Mouse (Mus musculus) megakaryocyte progenitor cell, adult 5-6 weeks (primary cell): ENCODE measurements around the gene Plcb2. TPM values are rescaled to one million over a fixed set of nuclear protein-coding genes. Genes with fewer than 3 reads are reported as not detected.

Experiments used
- ATAC-seq: replicated peaks from 2 replicates; pipeline ENCODE4 v1.8.0; 2016; ENCODE audit warnings: mild to moderate bottlenecking, moderate TSS enrichment, inconsistent platforms; ENCODE audit not compliant: poor library complexity
- total RNA-seq, 2 experiments: library from RNA; stranded (forward) in 1 of 2; stranded (reverse) in 1 of 2; fragments of 157-497, 149-512 nt in 1 of 2; fragments of 200-1000 nt in 1 of 2; gene quantifications; 2 replicates each; pipeline versions ENCODE4 v1.2.3 to v1.2.4; 2015 to 2017

The Plcb2 gene
- total RNA-seq, 2 experiments from 2014 or later, result 61.1 to 80.9 TPM

DNA sequence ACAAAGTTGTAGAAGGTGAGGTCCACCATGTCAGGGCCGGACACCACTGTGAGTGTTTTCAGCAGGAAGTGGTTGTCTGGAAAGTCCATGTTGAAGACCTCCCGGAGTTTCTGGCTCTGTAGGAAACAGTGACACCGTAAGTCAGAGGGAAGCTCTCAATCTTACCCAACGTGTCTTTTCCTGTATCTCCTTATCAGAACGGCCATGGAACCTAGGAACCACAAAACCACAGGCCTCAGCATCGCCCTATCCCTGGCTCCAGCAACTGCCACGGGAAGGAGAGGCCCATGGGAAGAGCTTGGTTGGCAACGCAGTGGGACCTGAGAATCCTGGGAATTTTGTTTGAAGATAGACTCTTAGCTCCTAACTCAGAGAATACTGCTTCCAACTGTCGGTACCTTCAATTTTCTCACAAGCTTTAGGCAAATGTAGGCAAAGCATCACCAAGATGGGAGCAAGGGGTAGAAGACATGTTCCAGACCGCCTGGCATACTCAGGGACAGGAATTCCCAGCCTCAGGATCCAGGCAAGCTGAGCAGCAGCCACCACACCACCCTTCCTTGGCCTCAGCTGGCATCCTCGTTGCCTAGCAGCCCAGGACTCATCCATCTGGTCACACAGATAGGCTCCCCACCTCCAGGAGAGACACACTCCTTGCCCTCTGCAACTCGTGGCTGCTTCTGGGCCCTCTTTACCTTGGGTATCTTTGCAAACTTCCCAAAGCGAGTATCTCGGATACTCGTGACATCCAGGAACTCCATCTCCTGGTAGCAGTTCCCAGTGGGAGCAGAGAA, 4.3 kb downstream of the Plcb2 start:
- ATAC-seq, result peak; percentile 55

DNA sequence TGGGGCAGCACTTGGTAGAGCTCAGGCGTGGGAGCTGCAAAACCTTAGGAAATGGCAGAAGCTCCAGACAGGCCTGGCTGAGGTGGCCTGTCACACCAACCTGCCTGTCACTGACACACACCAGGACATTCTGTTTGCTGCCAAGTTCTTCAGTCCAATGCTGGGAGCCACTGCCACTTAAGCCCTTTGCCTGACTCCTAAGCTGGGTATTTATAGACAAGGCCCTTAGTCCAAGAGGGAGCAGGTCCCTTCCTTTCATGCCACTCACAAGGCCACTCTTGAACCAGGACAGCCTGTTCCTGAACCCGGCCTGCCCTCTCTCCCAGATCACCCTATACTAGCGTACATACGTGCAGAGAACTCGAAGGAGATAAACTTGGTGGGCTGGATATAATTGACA, 11.6 kb downstream of the Plcb2 start:
- ATAC-seq, result no peak

DNA sequence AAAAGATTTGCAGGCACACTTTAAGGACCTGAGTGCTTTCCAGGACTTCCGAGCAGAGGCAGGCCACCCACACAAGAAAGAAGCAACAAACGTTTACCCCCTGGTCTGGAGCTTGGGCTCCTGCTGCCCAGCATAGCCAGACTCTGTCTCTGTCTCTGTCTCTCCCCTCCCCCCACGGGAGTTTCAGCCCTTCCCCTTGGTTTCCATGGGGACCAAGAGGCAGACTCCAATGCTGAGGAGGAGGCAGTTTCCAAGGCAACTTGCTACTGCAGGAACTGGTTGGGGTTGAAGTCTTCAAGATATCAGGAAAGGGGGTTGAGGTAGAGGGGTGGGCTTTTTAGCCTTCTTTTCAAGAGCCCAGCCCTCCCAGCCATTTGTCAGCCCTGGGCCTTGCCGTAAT, 14.0 kb downstream of the Plcb2 start:
- no peak for ATAC-seq

DNA sequence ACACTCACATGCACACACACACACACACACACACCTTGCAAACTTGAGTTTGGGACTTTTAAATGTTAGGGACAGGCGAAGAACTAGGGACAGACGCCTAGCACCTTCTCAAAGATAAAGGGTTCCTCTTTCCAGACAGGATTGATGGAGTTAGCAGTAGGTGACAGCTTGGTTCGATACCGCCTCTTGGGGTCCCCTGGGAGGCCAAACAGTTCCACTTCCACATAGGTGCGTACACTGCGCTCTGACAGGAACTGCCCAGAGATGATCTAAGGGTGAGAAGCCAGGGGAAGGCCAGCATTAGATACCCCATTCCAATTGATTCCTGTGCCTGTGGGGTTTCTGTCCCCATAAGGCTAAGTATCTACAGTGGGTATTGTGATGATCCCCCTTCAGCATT, 14.6 kb downstream of the Plcb2 start:
- no peak for ATAC-seq

DNA sequence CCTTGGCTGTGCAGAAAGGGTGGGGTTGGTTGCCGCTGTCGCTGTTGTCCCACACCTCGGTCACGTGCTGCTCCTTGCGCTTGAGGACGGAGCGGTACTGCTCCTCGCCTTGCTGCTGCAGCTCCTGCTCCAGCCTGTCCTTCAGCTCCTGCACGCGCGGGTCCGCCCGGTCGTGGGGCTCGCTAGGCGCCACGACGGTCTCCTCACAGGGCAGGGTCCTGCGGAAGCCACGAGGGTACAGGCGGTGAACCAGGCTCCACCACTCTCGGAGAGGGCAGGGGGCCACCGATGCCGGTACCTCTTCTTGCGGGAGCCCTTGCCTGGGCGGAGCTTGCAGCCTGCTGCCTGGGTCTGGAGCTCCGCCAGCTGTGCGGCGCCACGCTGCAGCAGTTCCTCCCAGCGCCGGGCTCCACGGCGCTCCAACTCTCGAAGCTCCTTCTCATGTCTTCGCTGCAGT, 17.2 kb downstream of the Plcb2 start:
- peak; percentile 45 for ATAC-seq

DNA sequence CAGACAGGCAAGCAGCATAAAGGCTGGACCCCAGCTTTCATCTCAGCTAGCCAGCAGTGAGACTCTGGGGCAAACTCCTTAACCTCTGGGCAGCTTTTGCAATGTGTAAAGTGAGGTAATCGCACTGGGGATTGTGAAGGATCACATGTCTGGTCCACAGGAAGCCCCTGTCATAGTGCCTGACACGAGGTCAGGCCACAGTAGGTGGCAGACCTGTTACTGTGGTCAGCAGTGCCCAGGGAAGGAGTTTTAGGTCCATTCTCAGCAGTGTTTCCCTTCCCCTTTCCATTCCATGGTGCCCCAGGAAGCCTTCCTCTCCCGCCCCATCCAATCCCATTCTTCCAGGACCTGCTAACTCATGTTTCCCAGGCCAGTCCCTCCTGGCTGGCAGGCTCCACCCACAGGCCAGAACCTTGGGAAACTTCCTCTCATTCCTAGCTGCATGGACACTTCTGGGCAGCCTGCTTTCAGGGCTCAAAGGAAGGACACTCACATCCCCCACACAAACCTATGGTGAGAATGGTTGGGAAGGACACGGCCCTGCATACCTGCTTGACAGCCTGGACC, 18.5 kb downstream of the Plcb2 start:
- peak; percentile 54 for ATAC-seq

DNA sequence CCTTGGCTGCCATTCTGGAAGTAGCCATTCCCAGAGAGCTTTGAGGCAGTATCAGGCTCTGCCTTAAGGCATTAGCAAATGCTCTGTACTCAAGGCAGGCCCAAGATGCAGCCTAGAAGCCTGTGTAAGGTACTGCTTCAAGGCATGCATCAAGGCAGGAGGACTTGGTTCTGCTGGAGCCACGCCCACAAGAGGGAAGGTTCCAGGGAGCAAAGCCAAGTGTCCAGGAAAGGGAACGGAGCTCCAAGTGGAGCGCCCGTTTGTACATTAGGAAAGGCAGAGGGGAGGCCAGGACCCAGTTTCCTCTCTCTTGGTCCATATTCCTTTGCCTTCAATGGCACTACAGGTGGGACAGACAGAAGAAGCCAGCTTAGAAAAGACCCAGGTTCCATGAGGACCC, 19.8 kb downstream of the Plcb2 start:
- ATAC-seq, result no peak

DNA sequence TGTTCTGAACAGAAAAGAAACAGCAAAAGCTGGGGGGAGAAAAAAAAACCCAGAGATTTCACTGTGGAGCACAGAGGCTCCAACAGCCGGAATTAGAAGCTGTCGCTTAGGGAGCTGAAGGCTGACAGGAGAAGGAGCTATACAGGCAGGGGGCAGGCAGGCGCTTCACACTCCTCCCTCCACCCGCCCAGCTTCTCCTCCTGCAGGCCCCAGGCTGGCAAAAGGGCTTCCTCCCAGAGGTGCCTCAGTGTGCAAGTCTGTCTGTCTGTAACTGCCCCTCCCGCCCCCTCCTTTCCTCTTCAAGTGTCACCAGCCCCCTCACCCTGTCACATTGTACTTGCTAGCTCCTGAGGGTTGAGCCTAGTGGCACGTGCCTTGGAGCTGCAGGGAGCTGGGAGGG, 21.8 kb downstream of the Plcb2 start:
- peak; percentile 28 for ATAC-seq

DNA sequence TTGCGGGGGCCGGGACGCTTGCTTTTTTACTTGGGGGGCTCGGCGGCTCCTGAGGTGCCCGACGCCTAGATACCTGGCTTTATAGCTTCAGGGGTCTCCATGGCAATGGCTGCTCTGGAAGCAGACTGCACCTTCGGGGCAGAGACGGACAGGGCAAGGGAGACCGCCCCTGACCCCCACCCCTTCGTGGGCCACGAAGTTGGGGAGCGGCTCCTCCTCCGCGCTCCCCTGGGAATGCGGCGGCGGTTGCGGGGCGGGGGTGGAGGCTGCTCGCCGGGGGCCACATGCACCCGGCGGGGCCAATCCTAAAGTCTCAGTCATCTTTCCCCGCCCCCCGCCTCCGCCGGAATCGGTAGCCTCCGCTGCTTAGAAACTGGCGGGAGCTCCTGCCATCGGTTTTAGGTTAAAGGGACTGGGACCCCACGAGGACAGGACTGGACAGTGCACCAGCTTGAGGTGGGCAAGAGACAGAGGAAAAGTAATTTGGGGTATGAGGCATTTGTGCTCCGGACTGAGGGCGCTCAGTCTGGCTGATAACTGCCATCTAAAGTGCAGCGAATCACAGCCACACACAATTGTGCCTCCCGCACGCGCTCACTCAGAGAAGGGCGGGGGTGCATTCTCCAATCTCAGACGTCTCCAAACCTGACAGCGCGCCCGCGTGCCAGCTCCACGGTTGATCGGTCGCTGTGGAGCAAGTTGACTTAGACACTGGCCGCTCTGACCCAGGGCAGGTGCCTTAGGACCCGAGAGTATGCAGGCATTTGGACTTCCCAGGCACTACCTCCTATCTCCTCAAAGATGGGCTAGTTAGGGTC, 24.1 kb downstream of the Plcb2 start, which contains the start of gene Ankrd63:
Gene Ankrd63, minus strand, starts transcription at position 51 of the 818 bp plus-strand sequence.
- no peak for ATAC-seq

DNA sequence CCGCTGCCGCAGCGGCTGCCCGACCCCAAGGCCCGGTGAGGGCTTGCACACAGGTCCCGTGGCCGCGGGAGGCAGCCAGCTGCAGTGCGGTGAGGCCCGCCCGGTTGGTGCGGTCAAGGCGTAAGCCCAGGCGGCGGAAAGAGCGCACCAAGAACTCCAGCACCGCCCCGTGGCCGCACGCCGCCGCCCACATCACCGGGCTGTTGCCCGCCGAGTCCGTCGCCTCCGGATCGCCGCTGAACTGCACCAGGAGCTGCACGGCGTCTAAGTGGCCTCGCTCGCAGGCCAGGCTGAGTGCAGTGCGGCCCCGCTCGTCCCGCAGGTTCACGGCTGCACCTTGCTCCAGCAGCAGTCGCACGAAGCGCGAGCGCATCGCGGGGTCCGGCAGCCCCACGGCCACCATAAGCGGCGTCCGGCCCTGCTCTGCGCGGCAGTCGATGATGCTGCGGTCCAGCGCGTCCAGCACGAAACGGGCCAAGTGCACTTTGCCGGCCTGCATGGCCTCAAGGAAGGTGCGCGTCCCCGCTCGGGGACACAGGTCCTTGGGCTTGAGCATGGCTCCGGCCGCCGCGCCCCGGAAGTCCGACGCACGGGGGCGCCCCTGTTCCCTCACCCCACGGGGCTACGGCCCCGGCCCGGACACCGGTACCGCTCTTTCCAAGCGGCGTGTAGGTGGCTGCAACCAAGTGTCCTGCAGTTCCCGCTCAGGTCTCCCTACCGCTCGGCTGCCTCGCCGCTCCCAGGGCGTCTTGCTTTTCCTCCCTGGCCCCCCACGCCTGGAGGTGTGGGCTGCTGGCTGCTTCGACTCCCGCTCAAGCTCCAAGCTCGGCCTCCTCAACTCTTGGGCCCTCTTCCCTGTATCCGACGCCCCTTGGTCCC, 25.1 kb downstream of the Plcb2 start:
- ATAC-seq, result peak; percentile 3; the same call in 1 of the 2 replicates

DNA sequence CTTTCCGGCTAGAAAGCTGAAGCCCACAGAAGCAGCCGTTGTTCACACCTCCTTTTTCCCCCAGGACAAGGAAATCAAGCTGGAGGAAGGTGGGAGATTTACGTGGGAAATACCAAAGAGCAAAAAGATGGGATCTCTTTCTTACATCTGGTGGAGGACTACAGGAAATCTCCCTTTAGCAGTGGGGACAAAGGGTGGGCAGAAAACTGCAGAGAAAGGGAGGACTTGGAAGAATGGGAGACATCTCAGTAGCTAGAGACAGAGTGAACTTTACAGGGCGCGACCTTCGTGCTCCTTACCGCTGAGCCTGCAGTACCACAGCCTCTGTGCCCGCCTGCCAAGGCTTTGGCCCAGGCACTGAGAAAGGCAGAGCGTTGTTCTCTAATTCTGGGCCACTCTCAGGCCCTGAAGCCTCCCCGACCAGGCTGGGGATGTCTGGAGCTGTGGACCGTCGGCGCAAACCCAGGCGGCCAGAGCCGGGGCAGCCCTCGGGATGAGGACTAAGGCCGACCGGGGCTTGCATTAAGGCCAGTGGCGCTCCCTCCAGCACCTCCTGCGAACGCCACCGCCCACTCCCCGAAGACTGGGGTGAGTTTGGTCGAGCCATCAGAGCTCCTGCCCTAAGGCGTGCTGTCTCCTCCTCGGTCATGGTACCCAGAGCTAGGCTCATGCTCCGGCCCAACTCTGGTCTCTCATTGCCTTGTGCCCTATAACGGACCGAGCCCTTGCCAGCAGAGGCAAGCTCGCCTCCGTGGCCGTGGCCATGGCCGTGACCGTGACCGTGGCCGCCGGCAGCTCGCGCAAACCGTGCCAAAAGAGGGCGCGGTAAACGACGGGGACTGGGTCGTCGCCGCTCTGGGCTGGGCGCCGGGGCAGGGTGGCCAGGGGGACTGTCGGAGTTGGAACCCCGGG, 26.0 kb downstream of the Plcb2 start:
- no peak for ATAC-seq

DNA sequence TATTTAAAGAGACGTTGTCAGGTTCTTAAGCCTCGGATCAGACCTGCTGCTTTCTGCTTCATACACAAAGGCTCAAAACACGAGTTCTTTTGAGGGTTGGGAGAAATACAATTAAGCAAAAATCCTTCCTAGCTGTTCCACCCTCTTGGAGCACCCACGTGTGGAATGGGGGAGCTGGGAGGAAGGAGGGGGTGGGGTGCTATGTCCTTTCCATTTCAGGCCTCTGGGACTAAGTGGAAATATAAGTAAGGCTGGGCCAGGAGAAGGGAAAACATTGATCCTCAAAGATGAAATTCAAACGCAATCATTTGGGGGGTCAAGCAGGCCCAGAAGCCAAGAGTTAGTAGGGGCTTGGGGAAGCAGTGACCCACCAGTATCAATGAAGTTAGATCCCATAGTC, 27.1 kb downstream of the Plcb2 start:
- no peak for ATAC-seq

DNA sequence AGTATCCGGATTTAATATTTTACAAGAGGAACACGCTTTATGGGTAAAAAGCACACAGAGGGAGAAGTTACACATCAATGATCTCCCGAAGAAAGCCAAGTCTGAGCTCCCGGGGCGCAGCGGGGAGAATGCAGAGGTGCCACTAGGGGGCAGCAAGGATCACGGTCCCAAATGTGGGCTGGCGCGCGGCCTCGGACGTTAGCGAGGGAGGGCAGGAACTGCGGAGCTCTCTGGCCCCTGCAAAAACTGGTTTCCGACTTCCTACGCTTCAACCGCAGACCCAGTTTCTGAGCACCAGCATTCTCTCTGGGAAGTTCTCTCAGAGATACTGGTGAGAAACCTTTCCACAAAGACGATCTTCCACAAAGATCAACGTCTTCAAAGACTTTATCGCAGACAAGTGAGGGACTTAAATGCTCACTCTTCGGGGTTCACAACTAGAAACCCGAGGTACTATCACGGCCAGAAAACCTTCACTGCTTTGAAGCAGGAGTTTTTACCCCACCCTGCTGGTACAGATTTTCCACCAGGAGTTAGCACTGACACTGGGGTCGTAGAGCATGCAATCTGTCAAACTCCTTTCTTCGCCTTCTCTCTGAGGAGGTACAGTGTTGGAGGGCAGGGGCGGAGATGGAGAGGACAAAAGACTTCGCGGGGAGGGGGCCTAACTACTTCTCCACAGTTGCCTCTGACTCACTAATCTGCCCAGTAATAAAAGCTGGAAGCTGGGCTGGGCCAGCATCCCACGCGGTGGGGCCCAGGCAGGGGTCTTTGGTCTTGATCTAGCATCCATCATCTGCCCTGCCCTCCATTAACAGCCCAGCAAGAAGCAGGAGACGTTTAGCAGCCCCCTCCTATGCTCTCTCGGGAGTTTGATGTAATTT, 27.8 kb downstream of the Plcb2 start:
- peak; percentile 78 for ATAC-seq

DNA sequence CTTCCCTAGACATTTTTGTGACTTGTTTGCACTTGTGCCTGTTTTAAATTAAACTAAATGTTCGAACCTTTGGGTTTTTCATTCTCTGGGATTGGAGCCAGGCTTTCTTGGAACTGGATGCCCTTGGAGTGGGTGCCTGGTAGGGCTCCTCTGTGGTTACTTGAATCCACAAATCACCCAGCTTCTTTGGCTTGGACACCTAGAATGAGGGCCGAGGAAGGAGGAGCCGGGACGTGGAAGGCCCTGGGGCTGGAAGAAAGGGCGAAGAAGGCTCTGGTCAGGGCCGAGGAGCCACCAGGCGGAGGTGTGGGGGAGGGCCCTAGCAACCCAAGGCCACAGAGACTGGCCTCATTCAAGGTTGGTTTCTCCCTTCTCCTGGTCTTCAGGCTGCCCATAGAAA, 30.3 kb downstream of the Plcb2 start:
- no peak for ATAC-seq

DNA sequence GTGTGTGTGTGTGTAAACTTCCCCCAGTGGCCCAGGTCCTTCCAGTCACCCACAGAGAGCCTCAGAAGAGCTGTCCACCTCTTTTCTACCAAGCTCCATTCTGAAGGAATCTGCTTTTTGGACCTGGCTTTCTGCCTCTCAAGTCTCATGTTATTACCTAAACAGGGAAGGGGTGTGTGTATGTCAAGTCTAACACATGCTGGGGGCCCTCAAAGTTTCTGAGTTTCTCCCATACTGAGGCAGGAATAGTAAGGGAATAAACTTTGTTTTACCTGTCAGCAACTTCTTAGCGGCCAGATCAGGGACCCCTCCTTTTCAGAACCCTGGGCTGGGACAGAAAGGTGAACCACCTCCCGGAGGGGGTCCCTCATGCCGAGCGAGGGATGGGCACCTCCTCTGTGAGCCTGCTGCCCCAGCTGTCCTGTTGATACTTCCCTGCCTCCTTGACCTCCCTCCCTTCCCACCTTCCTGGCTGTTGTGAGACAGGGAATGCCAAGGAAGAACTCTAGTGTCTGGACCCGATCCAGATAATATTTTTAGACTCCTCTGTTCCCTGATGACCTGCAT, 30.8 kb downstream of the Plcb2 start:
- no peak for ATAC-seq

DNA sequence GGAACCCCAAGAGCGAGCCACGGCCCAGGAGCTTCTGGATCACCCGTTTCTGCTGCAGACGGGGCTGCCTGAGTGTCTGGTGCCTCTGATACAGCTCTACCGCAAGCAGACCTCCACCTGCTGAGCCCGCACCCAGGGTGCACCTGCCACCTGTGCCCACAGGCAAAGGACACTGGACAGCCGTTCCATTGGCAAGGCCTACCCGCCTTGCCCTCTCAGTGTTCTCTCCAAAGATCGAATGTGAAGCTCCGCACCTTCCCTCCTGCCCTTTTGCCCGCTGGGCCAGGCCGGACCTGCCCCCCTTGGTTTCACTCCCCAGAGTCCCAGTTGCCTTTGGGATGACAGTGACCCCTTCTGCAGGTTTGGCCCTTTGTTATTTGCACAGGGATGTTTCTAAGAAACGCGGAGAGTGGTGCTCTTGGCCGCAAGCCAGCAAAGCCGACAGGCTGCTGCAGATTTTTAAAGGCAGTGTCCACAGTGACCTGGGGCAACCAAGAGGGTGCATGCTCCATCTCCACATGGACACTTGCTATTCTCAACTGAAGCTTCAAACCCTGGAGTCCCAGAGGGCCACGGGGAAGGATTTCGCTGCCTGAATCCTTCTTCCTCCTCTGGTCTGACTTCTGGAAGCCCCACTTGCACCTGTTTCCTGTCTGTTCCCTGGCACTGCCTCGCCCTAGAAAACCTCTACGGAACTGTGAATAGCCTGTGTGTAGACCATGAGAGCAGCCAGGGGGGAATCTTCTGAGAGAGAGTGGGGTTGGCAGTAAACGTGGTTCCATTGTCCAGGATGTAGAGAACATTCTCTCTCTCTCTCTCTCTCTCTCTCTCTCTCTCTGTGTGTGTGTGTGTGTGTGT, 31.6 kb downstream of the Plcb2 start:
- peak; percentile 35 for ATAC-seq

DNA sequence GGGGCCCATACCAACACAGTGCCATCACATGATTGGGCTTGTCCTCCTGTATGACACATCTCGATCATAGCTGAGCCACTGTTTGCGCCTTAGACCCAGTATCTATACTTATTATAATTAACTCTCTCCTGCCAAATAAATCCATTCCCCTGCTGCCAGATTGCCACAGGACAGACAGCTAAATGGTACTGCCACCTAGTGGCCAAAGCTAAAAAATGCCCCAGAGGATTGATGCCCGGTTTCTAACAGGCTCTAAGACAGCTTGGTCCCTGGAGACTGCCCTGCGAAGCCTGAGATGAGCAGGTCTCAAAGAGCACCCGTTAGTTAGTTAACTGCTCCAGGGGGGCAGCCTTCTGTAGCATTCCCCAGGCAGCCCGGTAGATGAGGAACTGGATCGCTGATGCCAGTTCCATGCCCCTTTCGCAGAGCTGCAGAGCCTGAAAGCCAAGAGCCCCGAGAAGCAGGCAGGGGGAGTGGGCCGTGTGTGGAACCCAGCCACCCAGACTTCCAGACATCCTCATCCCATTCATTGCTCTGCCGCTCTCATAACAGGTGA, 32.5 kb downstream of the Plcb2 start:
- ATAC-seq, result peak; percentile 55
